Mouse (Mus musculus): ENCODE data around the gene Tnrc18. TPM values are rescaled to one million over a fixed set of nuclear protein-coding genes. Genes with fewer than 3 reads are reported as not detected.

Tnrc18 gene
- polyA plus RNA-seq, 1 experiment from 2014 or later: 45.9 TPM

DNA sequence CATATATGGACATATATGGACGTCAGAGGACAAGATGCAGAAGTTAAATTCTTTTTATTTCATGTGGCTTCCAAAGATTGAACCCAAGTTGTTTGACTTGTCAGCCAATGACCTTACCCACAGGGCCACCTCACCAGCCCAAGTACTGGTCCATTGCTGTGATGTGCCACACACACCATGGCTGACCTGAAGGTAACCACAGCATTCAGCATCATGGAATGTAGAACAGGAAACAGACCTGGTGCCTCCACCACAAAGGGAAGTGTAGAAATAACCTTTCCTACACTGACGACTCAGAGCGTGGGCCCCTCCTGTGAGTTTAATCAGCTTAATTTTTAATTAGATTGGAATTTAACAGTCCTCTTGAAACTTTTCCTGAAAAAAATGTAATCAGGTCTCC lies 127.1 kb downstream of the Tnrc18 start:
- no peak overlapping the region for H3K4me2 ChIP-seq (replicated peaks)
- H3K4me1 ChIP-seq: peaks cover 26% of the 10 kb centered on the region
- H3K9me3 ChIP-seq: no peaks in the 10 kb centered on the region
- H3K9ac ChIP-seq (replicated peaks): no peak overlapping the region
- no peaks in the 10 kb centered on the region for H3K36me3 ChIP-seq
- ATAC-seq (replicated peaks): no peak
- no peak overlapping the region for H3K4me3 ChIP-seq
- 74% methylated on average over 3 of the region's 3 CpGs for WGBS
- H3K27ac ChIP-seq (replicated peaks): no peak overlapping the region
- H3K27me3 ChIP-seq: no peaks in the 10 kb centered on the region

DNA sequence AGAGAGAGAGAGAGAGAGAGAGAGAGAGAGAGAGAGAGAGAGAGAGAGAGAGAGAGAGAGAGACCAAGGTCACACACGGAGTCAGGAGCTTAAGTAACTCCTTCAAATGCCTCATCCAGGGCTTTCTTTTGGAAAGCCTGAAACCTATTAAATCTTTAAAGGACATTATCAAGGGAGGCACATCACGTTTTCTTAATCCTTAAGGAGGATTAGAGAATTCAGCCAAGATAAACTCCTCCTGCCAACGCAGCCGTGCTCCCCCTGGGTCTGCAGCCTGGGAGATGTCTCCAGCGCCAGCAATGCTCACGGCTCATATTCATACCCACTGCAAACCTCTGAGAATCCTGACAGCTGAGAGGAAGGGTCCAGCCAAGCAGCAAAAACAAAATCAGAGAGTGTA lies 128.6 kb downstream of the Tnrc18 start:
- Histone ChIP-seq H3K4me2 (replicated peaks) (no peak overlapping the region), H3K36me3 (no peaks in the 10 kb centered on the region), H3K9ac (replicated peaks) (no peak overlapping the region), H3K4me1 (peaks cover 20% of the 10 kb centered on the region), H3K27me3 (no peaks in the 10 kb centered on the region), H3K9me3 (no peaks in the 10 kb centered on the region), H3K4me3 (no peak overlapping the region), H3K27ac (replicated peaks) (peak overlapping the region; percentile 47; the same call in 1 of the 2 replicates)
- 22% methylated on average over 6 of the region's 6 CpGs for whole genome bisulfite sequencing
- no peak for ATAC-seq (replicated peaks)

DNA sequence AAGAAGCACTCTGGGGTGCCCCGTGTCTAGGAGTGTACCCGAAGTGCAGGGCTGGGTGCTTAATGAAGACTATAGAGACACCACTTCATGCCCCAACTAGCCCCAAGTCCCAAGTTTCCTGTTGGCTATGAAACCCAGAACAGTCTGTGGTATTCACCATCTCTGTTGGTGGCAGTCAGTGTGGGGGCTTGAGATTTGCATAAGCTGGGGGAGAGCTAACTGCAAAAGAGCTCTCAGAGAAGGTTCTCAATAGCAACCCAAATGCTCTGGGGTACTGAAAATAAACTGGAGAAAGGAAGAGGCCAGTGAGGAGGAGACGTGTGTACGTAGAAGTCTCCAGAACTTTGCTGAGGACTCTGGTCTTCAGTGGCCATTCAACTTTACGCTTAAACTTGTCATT lies 134.9 kb downstream of the Tnrc18 start:
- no peaks in the 10 kb centered on the region for H3K36me3 ChIP-seq
- no peak overlapping the region for H3K9ac ChIP-seq (replicated peaks)
- no peak overlapping the region for H3K27ac ChIP-seq (replicated peaks)
- no peaks in the 10 kb centered on the region for H3K27me3 ChIP-seq
- ATAC-seq (replicated peaks): no peak
- H3K4me2 ChIP-seq (replicated peaks): no peak overlapping the region
- H3K4me3 ChIP-seq: no peak overlapping the region
- WGBS: 89% methylated on average over 5 of the region's 5 CpGs
- H3K4me1 ChIP-seq: no peaks in the 10 kb centered on the region
- no peaks in the 10 kb centered on the region for H3K9me3 ChIP-seq

DNA sequence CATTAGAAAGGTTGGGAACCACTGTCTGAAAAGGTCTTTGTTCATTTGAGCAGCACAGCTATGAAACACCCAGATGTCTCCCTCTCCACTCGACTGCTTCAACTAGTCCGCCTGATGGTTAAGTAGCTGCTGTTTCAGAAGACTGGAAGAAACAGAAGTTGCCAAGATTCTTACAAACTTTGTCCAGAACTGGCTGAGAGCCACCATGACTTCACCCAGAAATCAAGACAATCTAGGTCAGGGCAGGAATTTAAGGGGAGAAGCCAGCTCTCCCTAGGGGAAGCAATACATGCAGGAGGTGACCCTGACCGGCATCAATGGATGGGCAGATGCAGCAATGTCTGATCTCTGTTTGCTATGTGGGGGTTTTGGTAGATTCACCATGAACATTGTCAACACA lies 135.6 kb downstream of the Tnrc18 start:
- 74% methylated on average over 3 of the region's 3 CpGs for WGBS
- Histone ChIP-seq H3K36me3 (no peaks in the 10 kb centered on the region), H3K9me3 (no peaks in the 10 kb centered on the region), H3K4me2 (replicated peaks) (no peak overlapping the region), H3K27ac (replicated peaks) (no peak overlapping the region), H3K27me3 (no peaks in the 10 kb centered on the region), H3K9ac (replicated peaks) (no peak overlapping the region), H3K4me3 (no peak overlapping the region), H3K4me1 (no peaks in the 10 kb centered on the region)
- ATAC-seq (replicated peaks): no peak

DNA sequence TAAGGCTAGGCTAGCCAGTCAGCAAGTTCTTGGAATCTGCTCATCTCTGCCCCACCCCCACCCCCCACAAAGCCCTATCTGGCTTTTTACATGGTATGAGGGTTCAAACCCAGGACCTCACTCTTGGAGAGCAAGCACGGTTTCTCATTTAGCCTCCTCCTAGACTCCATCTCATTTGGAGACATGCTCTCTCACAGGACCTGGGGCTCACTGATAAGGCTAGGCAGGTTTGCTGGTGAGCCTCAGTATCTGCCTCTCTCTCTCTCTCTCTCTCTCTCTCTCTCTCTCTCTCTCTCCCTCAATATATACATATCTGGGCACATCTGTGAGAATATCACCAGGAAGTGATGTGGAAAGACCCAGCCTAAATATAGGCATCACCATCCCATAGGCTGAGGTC lies 138.4 kb downstream of the Tnrc18 start:
- Histone ChIP-seq H3K4me1 (no peaks in the 10 kb centered on the region), H3K4me3 (no peak overlapping the region), H3K9ac (replicated peaks) (no peak overlapping the region), H3K9me3 (no peaks in the 10 kb centered on the region), H3K4me2 (replicated peaks) (no peak overlapping the region), H3K27ac (replicated peaks) (no peak overlapping the region), H3K36me3 (no peaks in the 10 kb centered on the region), H3K27me3 (no peaks in the 10 kb centered on the region)
- 86% methylated on average over 1 of the region's 1 CpGs for WGBS
- no peak for ATAC-seq (replicated peaks)

DNA sequence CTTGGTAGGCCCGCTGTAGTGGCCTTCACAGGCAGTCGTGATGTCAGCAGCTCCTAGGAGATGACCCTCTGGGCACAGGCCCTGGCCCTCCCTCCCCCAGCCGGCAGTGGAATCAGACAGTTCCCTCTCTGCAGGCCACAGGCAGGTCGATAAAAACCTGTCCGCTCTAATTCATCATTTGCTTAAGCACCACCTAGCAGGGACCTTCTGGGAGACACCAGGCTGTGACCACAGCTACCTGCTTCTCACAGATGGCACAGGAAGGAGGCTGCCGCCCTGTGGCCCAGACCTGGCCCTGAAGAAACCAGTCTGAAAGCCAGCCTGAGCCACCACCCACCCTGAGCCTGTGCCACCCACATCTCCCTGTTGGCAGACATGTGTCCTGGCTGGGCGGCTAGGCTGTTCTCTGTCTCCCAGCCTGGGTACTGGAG lies 139.3 kb downstream of the Tnrc18 start:
- Histone ChIP-seq H3K9me3 (no peaks in the 10 kb centered on the region), H3K4me3 (no peak overlapping the region), H3K9ac (replicated peaks) (no peak overlapping the region), H3K27me3 (no peaks in the 10 kb centered on the region), H3K4me2 (replicated peaks) (no peak overlapping the region), H3K27ac (replicated peaks) (no peak overlapping the region), H3K36me3 (no peaks in the 10 kb centered on the region), H3K4me1 (no peaks in the 10 kb centered on the region)
- 71% methylated on average over 7 of the region's 7 CpGs for WGBS
- ATAC-seq (replicated peaks): no peak

Other genes starting within 250 kb of the Tnrc18 start
- 76.8 and 79.9 TPM in 2 replicates for gene Mmd2, start 208.9 kb downstream of the Tnrc18 start, polyA plus RNA-seq (2015; fragmentation: Nextera tagmentation; extraction: Ambion mirVana)
- 48.8 and 51.0 TPM in 2 replicates for gene Wipi2, start 190.0 kb downstream of the Tnrc18 start, polyA plus RNA-seq (2015; fragmentation: Nextera tagmentation; extraction: Ambion mirVana)
- 82.8 and 85.4 TPM in 2 replicates for gene Slc29a4, start 125.2 kb downstream of the Tnrc18 start, polyA plus RNA-seq (2015; fragmentation: Nextera tagmentation; extraction: Ambion mirVana)
- gene Fbxl18, start 77.8 kb upstream of the Tnrc18 start, polyA plus RNA-seq (2015; fragmentation: Nextera tagmentation; extraction: Ambion mirVana): 32.6 and 34.2 TPM in 2 replicates
- gene Actb, start 89.1 kb upstream of the Tnrc18 start, polyA plus RNA-seq (2015; fragmentation: Nextera tagmentation; extraction: Ambion mirVana): 16,767 and 16,970 TPM in 2 replicates
- gene Fscn1, start 142.7 kb upstream of the Tnrc18 start, polyA plus RNA-seq (2015; fragmentation: Nextera tagmentation; extraction: Ambion mirVana): 521 and 538 TPM in 2 replicates